Mouse (Mus musculus) ES-E14 (cell line): Measurements from ENCODE around the gene Pheta1.

Experiments used
- CHD2 ChIP-seq: IDR thresholded peaks from 2 replicates; pipeline ENCODE4 v1.6.1; 2014; ENCODE audit warnings: mild to moderate bottlenecking, low read depth, low read length, inconsistent platforms
- HCFC1 ChIP-seq: IDR thresholded peaks from 2 replicates; pipeline ENCODE4 v1.6.1; 2012; ENCODE audit warnings: low read length, inconsistent platforms, borderline replicate concordance; ENCODE audit not compliant: insufficient read depth
- MAFK ChIP-seq: IDR thresholded peaks from 2 replicates; pipeline ENCODE4 v1.6.1; 2014; ENCODE audit warnings: mild to moderate bottlenecking, low read depth, low read length, inconsistent platforms; ENCODE audit not compliant: insufficient read depth
- ZC3H11A ChIP-seq: IDR thresholded peaks from 2 replicates; pipeline ENCODE4 v1.6.1; 2012; ENCODE audit warnings: low read depth, mild to moderate bottlenecking, inconsistent platforms, low read length, borderline replicate concordance
- ZNF384 ChIP-seq: IDR thresholded peaks from 2 replicates; pipeline ENCODE4 v1.6.1; 2012; ENCODE audit warnings: low read depth, low read length, inconsistent platforms

GRCm38 (mm10) chr5:121816611-121817010 is 32.2 kb upstream of the Pheta1 start:
- no peak for TF ChIP-seq CHD2
- TF ChIP-seq MAFK = no peak
- TF ChIP-seq ZNF384 = no peak
- TF ChIP-seq HCFC1 = no peak
- TF ChIP-seq ZC3H11A = no peak
